Mouse (Mus musculus) T-helper 2 cell (primary cell): ENCODE measurements around the gene Fbxo31.

Experiments used
- in situ Hi-C: fragments of 300-600 bp; cut with MboI, MseI; formaldehyde crosslinking; loops from one replicate; pipeline ENCODE4 v1.15.1; 2025; ENCODE audit warnings: high pct_unique_total_duplicates

Fbxo31 gene

DNA sequence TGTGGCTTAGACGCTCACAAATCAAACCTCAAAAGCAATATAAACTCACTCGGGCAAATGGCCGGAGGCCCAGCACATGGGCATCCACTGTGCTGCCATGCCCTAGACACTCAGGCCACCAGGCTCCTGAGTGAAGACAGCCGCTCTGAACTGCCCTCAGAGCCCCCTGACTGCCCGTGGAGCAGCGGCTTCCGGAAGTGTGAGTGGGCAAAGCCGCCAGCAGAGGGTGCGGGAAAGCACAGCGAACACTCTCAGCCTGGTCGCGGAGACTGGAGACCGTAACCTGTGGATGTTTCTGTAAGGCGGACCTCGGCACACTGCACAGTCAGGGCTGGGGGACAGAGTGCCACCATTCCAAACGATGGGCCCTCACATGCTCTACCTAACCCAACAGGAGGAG lies 20.1 kb downstream of the Fbxo31 start:
- in situ Hi-C loops = no loop called here

- in situ Hi-C loops = no loop called here
These were observed 20.9 kb downstream of the Fbxo31 start for GRCm38 (mm10) chr8:121557746-121558145.

DNA sequence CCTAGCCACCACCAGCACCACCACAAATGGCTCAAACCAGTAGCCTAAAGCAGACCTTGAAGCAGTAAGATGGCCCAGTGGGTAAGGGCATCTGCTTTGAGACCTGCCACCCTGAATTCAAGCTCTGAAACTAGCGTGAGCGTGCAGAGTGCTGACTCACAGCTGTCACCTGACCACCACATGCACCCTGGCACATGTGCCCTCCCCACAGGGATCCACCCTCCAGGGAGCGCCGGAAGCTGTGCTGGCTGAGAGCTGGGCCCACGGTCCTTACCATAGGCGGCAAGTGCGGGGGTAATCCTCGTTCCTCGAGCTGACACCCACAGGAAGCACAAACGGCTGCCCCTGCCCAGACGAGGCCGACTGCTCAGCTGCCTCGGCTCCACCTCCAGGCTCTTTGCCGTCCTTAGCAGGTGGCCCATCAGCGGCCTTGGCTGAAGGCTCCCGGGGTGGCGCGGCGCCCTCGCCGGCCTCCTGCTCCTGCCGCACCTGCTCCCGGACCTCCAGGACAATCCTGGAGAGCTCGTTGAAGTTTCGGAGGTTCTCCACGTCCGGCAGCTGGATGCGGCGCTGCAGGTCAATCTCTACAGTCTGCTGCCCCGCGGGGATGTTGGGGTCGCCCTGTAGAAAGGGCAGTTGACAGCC lies 24.7 kb downstream of the Fbxo31 start:
- in situ Hi-C loops = loop anchor here (5.0 kb wide), 1 partner anchor 48 kb away; no protein-coding TSS in a partner anchor

DNA sequence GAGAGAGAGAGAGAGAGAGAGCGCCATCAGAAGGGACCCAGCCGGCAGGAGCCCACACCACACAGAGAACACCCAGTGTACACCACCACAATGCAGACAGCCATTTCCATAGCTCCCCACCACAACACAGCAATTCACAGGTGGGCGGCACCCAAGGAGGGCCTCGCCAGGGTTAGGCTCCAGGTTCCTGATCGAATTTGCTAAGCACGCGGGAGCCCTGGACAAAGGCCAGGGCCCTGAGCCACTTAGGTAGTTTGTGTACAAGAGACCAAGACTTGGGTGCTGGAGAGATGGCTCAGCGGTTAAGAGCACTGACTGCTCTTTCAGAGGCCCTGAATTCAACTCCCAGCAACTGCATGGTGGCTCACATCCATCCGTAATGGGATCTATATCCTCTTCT lies 26.1 kb downstream of the Fbxo31 start:
- in situ Hi-C loops = loop anchor here (5.0 kb wide), 1 partner anchor 50 kb away; no protein-coding TSS in a partner anchor

DNA sequence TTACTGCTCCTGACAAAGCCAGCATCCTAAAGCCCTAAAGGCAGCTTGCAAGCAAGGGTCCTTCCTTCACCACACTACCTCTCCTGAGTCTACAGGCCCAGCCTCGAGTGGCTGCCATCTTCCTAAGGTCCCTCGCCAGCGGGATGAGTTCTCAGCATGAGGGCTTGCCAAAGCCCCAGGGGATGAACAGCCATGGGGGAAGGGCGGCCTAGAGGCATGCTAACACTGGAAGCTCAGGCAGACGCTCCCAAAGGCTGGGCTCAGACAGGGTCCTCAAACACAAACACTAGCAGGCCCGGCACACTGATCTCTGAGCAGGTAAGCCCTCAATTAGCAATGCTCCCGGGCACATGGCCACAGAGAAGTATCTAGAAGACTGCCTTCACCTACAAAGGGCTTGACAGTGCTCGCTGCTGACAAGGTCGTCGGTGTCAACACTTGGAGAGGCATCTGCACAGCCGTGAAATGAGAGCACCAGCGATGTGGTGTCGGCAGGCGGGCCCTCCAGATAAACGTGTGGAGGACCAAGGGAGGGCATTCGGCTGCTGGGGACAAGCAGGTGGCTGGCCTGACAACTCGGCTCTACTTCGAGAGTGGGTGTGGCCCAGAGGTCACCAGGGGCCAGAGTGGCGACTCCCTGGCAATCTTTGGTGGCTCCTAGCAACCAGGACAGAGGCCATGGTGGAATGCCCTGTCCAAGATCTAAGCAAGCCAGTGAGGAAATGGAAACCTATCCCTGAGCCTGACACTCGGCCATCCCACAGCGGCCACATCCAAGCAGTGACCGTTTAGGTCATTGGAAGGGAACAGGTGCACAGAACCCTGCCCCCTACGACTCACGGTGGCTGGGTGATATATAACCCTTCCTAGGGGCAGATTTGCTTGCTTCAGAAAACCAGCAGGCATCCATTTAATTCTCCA lies 27.3 kb downstream of the Fbxo31 start:
- in situ Hi-C loops = loop anchor here (5.0 kb wide), 1 partner anchor 51 kb away; no protein-coding TSS in a partner anchor

GRCm38 (mm10) chr8:121550056-121550455 lies 28.6 kb downstream of the Fbxo31 start:
- in situ Hi-C loops = loop anchor here (5.0 kb wide), 1 partner anchor 52 kb away; no protein-coding TSS in a partner anchor

- in situ Hi-C loops = loop anchor here (10.0 kb wide), 1 partner anchor 138 kb away; no protein-coding TSS in a partner anchor
These were observed 31.5 kb downstream of the Fbxo31 start for GRCm38 (mm10) chr8:121547132-121547531.

- in situ Hi-C loops = loop anchor here (10.0 kb wide), 1 partner anchor 140 kb away; no protein-coding TSS in a partner anchor
These were observed 33.7 kb downstream of the Fbxo31 start for GRCm38 (mm10) chr8:121544936-121545335.

- in situ Hi-C loops = loop anchor here (10.0 kb wide), 1 partner anchor 140 kb away; no protein-coding TSS in a partner anchor
These were observed 34.3 kb downstream of the Fbxo31 start, which contains the start of gene 1700018B08Rik for GRCm38 (mm10) chr8:121544276-121544785. TSS of gene 1700018B08Rik (minus strand) at chr8:121544320.

DNA sequence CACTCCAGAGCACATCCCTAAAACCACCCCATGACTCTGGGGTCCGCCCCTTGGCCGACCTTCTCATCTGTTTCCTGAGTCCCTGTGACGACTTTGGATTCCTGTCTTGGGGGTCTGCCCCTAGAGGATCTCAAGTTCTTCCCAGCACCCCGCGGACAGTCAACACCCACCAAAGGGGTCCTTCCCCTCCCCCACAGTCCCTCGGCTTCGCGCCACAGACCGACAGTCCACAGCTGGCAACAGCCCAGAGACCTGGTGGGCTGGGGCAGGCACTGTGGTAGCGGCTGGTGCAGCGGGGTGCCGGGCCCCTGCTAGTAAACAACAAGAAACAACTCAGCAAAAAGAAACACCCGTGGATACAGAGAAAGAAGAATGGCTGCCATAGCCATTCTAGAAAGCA lies 35.7 kb downstream of the Fbxo31 start:
- in situ Hi-C loops = loop anchor here (10.0 kb wide), 1 partner anchor 142 kb away; no protein-coding TSS in a partner anchor

GRCm38 (mm10) chr8:121541862-121542261 lies 36.7 kb downstream of the Fbxo31 start:
- in situ Hi-C loops = loop anchor here (10.0 kb wide), 1 partner anchor 143 kb away; no protein-coding TSS in a partner anchor

DNA sequence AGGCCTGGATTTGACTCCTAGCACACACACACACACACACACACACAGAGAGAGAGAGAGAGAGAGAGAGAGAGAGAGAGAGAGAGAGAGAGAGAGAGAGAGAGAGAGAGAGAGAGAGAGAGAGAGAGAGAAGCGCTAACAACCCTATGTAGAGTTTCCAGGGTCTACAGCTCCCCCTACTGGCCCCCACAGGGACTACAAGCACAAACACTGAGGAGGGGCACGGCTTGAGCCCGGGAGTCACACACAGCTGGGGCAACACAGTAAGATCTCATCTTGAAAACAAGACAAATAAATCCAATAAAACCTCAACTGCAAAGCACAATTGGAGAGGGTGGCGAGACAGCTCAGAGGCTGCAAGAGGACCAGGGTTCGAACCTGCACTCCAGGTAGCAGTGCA lies 46.2 kb downstream of the Fbxo31 start:
- in situ Hi-C loops = no loop called here

- in situ Hi-C loops = no loop called here
These were observed 48.0 kb downstream of the Fbxo31 start for GRCm38 (mm10) chr8:121530639-121531038.

GRCm38 (mm10) chr8:121528790-121529189 lies 49.8 kb downstream of the Fbxo31 start:
- in situ Hi-C loops = no loop called here

- in situ Hi-C loops = no loop called here
These were observed 50.9 kb downstream of the Fbxo31 start for GRCm38 (mm10) chr8:121527751-121528150.

DNA sequence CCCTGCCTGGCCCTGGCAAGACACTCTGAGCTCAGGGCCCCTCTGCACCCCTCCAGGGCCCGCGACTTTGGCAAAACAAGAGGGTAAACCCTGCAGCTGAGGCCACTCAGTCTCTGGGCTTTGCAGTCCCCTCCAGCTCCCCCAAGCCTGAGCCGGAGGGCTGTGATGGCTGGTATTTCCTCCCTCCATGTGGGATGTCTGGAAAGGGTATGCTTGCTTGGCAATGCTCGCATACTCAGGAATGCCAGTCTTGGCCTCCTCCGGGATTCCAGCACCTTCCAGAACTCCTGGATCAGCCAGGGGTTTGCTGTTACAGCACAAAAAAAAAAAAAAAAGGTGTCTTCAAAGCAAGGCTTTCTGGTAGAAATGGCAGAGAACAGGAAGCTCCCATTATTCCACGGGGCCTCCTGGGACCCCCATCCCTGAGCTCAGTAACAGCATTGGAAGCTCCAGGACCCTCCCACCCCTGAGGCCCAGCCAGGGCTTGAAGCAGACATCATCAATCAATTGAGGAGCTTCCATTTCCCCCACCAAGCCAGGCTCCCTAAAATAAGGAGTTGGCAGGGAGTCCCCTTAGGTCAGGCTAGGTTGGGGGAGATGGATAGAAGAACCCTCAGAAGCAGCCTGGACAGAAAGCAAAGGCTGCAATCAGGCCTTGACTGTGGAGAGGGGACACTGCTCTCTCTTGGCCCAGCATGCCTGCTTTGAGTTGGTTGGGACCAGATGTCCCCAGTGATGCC lies 51.6 kb downstream of the Fbxo31 start:
- in situ Hi-C loops = no loop called here

- in situ Hi-C loops = no loop called here
These were observed 53.3 kb downstream of the Fbxo31 start for GRCm38 (mm10) chr8:121525111-121525818.

DNA sequence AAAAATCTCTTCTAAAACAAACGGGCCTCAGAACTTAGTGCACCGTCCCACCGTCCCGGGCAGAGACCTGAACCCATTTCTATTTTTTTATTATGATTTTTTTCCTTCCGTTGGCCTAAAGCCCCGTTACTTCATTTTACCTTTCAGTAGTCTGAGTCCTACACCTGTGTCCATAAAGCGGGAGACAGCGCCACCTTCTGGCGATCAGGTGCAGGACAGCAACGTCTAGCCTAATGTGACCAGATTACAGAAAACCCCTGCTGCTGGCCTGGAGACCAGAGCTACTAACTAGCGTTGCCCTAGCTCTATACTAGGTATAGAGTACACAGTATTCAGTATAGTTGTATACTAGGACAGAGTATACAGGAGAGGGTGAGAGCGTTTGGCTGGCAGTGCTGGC lies 65.2 kb downstream of the Fbxo31 start:
- in situ Hi-C loops = loop anchor here (5.0 kb wide), 1 partner anchor 401 kb away; no protein-coding TSS in a partner anchor

DNA sequence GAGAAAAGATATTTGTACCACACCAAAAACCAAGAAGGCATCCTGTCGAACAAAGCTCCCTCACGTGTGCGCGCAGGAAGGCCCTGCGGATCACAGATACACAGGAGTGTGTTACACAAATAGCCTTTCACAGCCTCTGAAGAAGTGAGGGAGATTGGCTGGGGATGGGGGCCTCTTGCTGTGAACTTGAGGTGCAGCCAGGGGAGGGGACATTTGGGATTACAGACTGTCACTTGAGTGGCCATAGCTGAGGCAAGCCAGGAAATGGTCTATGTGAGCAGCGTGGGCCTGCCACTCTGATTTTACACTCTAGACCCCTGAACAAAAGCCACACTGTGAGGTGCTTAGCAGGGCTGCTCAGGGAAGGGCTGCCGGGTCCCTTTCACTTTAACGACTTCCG lies 66.9 kb downstream of the Fbxo31 start:
- in situ Hi-C loops = loop anchor here (5.0 kb wide), 1 partner anchor 399 kb away; no protein-coding TSS in a partner anchor
